ENCODE assay signal across 31 mouse cellular contexts in genomic region chr14:106265290-106265689, GRCm38 (mm10).
"Had no signal": no experiment of that assay in that cellular context is flagged by ENCODE, and none has a peak within 500 bp of the region (broad histone marks: within the 10 kb centered on the region; RNA-seq: fewer than 3 reads in every experiment).

No protein-coding gene starts in this region.

- H3K4me2 ChIP-seq: limb, embryonic 12.5 days; limb, embryonic 13.5 days; limb, embryonic 15.5 days; liver, embryonic 11.5 days; liver, embryonic 13.5 days; liver, embryonic 15.5 days; lung, embryonic 14.5 days; lung, embryonic 15.5 days; midbrain, embryonic 11.5 days; midbrain, embryonic 12.5 days; midbrain, embryonic 13.5 days; midbrain, embryonic 15.5 days; neural tube, embryonic 12.5 days; neural tube, embryonic 13.5 days had no signal

- H3K4me3 ChIP-seq: left cerebral cortex, adult 2 months; limb, embryonic 10.5 days; limb, embryonic 12.5 days; limb, embryonic 13.5 days; limb, embryonic 15.5 days; liver, embryonic 13.5 days; liver, embryonic 15.5 days; lung, embryonic 15.5 days; megakaryocyte, embryonic 14.5 days; midbrain, embryonic 10.5 days; midbrain, embryonic 12.5 days; midbrain, embryonic 13.5 days; midbrain, embryonic 15.5 days; myocyte; neural tube, embryonic 12.5 days; neural tube, embryonic 13.5 days had no signal

- H3K36me3 ChIP-seq: limb, embryonic 10.5 days; limb, embryonic 12.5 days; limb, embryonic 13.5 days; limb, embryonic 15.5 days; liver, embryonic 13.5 days; liver, embryonic 15.5 days; lung, embryonic 15.5 days; midbrain, embryonic 10.5 days; midbrain, embryonic 12.5 days; midbrain, embryonic 13.5 days; midbrain, embryonic 15.5 days; neural tube, embryonic 12.5 days; neural tube, embryonic 13.5 days had no signal

- ATAC-seq: liver, postnatal 0 days; midbrain, embryonic 13.5 days; midbrain, embryonic 15.5 days; midbrain, embryonic 16.5 days had no signal

- DNase-seq: left cerebral cortex, postnatal 4 days; liver; liver, embryonic 13.5 days; liver, postnatal 0 days; lung, adult 18-20 months; lung, adult 2 months; lung, embryonic 14.5 days; lung, postnatal 10 days; lung, postnatal 14 days; lung, postnatal 36 days; midbrain, embryonic 14.5 days had no signal

- H3K27me3 ChIP-seq: limb, embryonic 12.5 days; limb, embryonic 13.5 days; limb, embryonic 15.5 days; liver, embryonic 13.5 days; liver, embryonic 15.5 days; lung, embryonic 15.5 days; megakaryocyte, embryonic 14.5 days; midbrain, embryonic 12.5 days; midbrain, embryonic 13.5 days; midbrain, embryonic 15.5 days; neural tube, embryonic 12.5 days; neural tube, embryonic 13.5 days had no signal

- H3K9me3 ChIP-seq: limb, embryonic 10.5 days; limb, embryonic 12.5 days; limb, embryonic 13.5 days; limb, embryonic 15.5 days; liver, embryonic 13.5 days; liver, embryonic 15.5 days; lung, embryonic 15.5 days; megakaryocyte, embryonic 14.5 days; midbrain, embryonic 10.5 days; midbrain, embryonic 12.5 days; midbrain, embryonic 13.5 days; midbrain, embryonic 15.5 days; neural tube, embryonic 12.5 days; neural tube, embryonic 13.5 days had no signal

- H3K27ac ChIP-seq: left cerebral cortex, adult 2 months; limb, embryonic 10.5 days; limb, embryonic 12.5 days; limb, embryonic 13.5 days; limb, embryonic 15.5 days; liver, embryonic 13.5 days; liver, embryonic 14.5 days; liver, embryonic 15.5 days; lung, embryonic 15.5 days; macrophage; midbrain, embryonic 10.5 days; midbrain, embryonic 12.5 days; midbrain, embryonic 13.5 days; midbrain, embryonic 15.5 days; neural tube, embryonic 12.5 days; neural tube, embryonic 13.5 days had no signal

- H3K4me1 ChIP-seq: liver, embryonic 13.5 days; liver, embryonic 15.5 days; lung, embryonic 15.5 days; megakaryocyte, embryonic 14.5 days; midbrain, embryonic 10.5 days; midbrain, embryonic 12.5 days; midbrain, embryonic 13.5 days; midbrain, embryonic 15.5 days; neural tube, embryonic 12.5 days; neural tube, embryonic 13.5 days had no signal

- H3K9ac ChIP-seq: limb, embryonic 12.5 days; limb, embryonic 13.5 days; limb, embryonic 15.5 days; liver, embryonic 13.5 days; liver, embryonic 14.5 days; liver, embryonic 15.5 days; liver, postnatal 0 days; lung, embryonic 14.5 days; lung, embryonic 15.5 days; midbrain, embryonic 12.5 days; midbrain, embryonic 13.5 days; midbrain, embryonic 15.5 days; neural tube, embryonic 12.5 days; neural tube, embryonic 13.5 days had no signal
